Mouse (Mus musculus) gonadal fat pad, adult 2 months (tissue): ENCODE measurements around the gene Olfr1394. TPM values are rescaled to one million over a fixed set of nuclear protein-coding genes. Genes with fewer than 3 reads are reported as not detected.
"Not testable (repeated sequence)": the region's sequence is repeated elsewhere in the genome, so short reads cannot be mapped to it uniquely, and the experiment has no call there.

ENCODE experiments used
- DNase-seq: peaks from one replicate; pipeline ENCODE4 v3.0.0-alpha.2; 2012; ENCODE audit warnings: low read depth
- polyA plus RNA-seq: library from polyadenylated mRNA; depleted of rRNA; stranded (reverse); fragments of >200 nt; gene quantifications from 2 replicates; pipeline ENCODE4 v1.2.3, GENCODE M21; 2012; rRNA removed

The Olfr1394 gene
- polyA plus RNA-seq, 1 experiment: not detected

DNA sequence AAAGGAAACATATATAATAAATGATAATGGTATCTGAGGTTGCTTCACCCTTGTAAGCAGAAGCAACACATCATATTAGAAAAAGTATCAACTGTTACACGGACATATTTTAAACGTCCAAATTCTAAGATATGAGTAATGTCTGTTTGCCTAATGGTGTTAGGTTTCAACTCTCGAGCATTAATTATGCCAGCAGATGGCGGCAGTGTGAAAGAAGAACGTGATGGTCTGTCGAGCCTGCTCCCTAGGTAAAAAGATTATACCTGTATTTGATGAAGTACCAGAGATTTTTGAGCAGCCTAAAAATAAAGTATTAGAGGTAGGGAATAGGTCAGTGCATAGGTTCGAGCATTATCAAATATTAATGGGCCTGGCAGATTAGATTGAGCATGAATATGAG is 35.6 kb downstream of the Olfr1394 start:
- DNase-seq: no peak

DNA sequence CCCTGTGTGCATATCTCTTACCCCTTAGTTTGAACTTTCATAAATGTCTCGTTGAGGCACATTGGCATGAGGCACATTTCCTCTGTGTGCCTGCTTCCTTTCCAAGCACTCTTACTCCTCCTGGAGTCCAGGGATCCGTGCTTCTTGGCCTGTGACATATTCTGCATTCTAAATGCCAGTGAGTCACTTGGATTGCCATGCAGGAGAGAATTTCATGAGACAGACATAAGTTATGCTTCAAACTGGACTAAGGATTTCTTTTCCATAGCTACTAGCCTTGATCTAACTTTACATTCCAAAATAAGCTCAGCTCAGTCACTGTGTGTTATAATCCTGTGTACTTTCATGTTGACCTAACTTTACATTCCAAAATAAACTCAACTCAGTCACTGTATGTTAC is 36.9 kb downstream of the Olfr1394 start:
- DNase-seq: no peak

GRCm38 (mm10) chr11:49194771-49195170 is 40.6 kb downstream of the Olfr1394 start:
- DNase-seq: not testable (repeated sequence)

DNA sequence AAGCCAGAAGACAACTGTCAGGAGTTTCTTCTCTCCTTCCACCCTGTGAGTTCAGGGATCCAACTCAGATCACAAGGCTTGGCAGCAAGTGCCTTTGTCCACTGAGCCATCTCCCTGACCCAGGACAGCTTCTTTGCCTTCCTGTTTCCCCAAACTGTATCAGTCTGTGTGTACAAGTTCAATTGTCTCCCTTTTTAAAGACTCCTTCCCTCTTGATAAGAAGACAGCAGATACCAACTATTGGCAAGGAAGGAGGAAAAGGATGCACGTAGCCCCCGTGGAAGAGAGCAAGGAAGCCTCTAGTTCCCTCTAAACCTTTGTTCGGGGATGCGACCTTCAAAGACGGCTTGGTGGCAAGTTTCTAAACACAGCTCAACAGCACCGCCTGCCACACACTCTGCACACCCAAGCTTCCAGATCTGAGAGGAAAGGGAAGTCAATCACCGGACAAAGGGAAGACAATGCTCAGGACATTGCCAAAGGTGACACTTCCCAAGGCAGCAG is 41.7 kb downstream of the Olfr1394 start:
- no peak for DNase-seq

DNA sequence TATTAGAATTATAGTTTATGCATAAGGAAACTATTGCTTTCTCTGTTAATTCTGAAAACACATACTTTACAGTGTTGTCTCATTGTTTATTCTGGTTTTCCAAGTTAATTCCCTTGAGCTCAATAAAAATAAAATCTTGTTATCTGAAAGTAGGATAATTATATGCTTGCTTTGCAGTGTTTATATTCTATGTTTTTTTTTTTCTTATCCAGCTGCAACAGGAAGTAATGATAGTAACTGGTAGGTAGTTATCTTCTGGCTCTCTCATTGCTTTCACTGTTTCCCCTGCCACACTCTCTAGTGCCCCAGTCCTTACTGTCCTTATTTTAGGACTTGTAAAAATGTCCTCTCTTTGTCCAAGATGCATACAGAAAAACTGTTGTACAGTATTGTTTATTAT is 46.5 kb downstream of the Olfr1394 start:
- no peak for DNase-seq

DNA sequence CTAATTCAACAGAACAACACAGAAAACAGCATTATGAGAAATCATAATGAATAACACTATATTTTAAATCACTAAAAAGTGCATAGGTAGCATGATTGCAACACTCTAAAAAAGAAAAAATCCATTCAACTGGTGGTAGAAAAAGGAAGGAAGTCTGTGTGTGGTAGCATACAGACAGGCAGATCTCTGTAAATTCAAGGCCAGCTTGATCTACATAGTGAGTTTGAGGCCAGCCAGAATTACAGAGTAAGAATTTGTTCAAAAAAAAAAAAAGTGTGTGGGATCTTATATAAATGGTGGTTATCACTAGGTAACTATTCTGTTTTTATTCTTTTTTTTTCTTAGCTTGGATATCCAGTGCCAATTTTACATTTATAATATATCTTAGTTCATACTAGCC is 47.0 kb downstream of the Olfr1394 start:
- DNase-seq: no peak

- DNase-seq: no peak
These were observed 47.9 kb downstream of the Olfr1394 start for GRCm38 (mm10) chr11:49202071-49202470.

DNA sequence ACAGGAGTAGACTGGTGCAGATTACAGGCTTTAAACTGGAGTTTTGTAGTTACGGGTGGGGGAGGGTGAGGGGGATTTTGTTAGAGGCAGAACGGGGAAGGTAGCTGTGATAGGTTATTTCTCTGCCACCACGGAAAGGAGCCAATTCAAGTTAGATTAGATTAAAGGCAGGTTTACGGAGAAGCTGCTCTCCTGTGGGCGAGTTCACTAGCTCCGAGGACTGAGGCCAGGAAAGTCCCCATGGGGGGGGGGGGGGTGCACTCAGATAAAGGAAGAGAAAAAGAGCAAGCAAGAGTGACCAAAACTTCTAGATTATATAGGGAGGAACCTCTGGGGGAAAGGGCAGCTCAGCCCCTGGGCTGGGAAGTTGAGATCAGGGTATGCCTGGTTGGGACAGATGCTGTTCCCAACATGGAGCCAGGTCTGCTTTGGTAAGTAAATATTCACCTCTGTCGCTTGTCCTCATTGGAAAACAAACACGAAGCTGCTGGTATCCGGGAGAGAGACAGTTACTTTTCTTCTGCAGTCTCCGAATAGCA is 48.4 kb downstream of the Olfr1394 start:
- DNase-seq: no peak

DNA sequence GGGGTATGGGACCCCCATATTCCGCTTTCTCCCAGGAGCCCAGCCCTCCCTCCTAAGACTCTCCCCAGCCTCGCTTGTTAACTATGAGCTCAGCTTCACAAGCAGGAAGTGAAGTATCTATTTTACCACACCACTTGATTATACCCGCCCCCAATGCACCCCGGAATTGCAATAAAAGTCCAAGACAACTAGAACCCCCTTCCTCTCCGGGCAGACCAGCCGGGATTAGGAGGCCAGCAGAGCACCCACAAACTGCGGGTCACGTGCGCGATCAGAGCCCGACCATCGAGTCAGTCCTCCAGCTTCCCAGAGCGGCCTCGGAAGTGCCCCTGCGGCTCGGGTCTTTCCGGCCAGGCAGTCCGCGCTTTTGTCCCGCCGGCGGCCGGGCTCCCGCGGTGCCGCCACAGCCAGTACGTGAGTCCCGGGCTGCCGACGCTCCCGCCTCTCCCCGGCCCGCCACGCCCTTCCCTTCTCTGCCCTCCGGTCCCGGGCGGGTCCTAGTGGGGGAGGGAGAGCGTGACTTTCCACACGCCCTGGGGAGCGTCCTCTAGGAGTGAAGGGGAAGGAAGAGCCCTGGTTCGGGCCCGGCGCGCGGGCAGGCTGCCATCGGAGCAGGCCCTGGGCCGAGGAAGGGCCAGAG is 49.1 kb downstream of the Olfr1394 start, which contains the start of gene Zfp62:
Gene Zfp62 (plus strand): TSS at position 164 of the 640 bp plus-strand sequence.
- no peak for DNase-seq

DNA sequence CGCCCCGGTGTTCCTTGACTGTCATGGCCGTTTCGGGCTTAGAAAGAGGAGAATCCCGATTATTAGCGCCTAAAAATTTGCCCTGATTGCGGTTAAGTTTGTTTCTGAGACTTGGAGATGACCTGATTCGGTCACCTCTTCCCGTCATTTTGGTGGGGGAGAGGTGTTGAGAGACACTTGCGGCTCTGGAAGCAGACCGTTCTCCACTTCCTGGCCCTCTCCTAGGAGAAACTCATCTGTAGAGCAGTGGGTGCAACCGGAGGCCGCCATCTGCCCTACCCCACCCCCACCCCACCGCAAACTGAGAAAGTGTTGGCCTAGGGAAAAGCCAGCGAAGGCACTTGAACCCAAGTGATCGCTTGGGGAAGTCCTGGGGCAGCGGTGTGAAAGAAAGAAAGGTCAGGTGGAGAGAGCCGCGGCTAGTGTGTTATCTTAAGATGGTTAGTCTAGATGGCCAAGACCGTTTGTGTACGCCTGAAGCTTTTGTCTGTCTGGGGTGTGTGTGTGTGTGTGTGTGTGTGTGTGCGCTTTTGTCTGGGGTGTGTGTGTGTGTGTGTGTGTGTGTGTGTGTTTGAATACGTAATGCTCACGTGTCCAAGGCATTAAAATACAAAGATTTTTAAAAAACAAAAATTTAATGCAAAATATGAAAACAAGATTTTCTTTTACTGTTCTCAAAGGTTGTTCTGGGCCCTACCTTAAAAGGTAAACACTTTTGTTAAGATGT is 49.8 kb downstream of the Olfr1394 start:
- DNase-seq: no peak

GRCm38 (mm10) chr11:49205080-49205590 is 51.0 kb downstream of the Olfr1394 start:
- DNase-seq: no peak

GRCm38 (mm10) chr11:49207495-49207894 is 53.3 kb downstream of the Olfr1394 start:
- DNase-seq: no peak

Other genes with a start within 250 kb of the Olfr1394 start
- 8.1 and 9.9 TPM in 2 replicates for gene Psme2b, start 208.2 kb upstream of the Olfr1394 start, polyA plus RNA-seq
- gene Olfr56, start 175.5 kb upstream of the Olfr1394 start, polyA plus RNA-seq: 0.49 and 0.63 TPM in 2 replicates
- gene 9930111J21Rik1, start 175.0 kb upstream of the Olfr1394 start, polyA plus RNA-seq: 1.8 and 4.0 TPM in 2 replicates
- 0.03 and 0.12 TPM in 2 replicates for gene Gm12185, start 162.2 kb upstream of the Olfr1394 start, polyA plus RNA-seq
- 1.3 and 2.6 TPM in 2 replicates for gene Tgtp1, start 160.2 kb upstream of the Olfr1394 start, polyA plus RNA-seq
- 1.9 and 2.1 TPM in 2 replicates for gene 9930111J21Rik2, start 103.1 kb upstream of the Olfr1394 start, polyA plus RNA-seq
- gene Tgtp2, start 90.2 kb upstream of the Olfr1394 start, polyA plus RNA-seq: 3.8 and 6.6 TPM in 2 replicates
- 3.7 and 4.8 TPM in 2 replicates for gene Ifi47, start 77.8 kb upstream of the Olfr1394 start, polyA plus RNA-seq
- gene Olfr1396, start 39.5 kb upstream of the Olfr1394 start, polyA plus RNA-seq: 0.27 and 0.38 TPM in 2 replicates
- gene Olfr1395, start 12.1 kb upstream of the Olfr1394 start, polyA plus RNA-seq: 0.12 TPM in 1 of 2 replicates, not detected in the other
- 14.9 and 19.2 TPM in 2 replicates for gene Btnl9, start 32.8 kb downstream of the Olfr1394 start, polyA plus RNA-seq
- 3.0 and 3.4 TPM in 2 replicates for gene Zfp62, start 48.9 kb downstream of the Olfr1394 start, polyA plus RNA-seq
- gene Mgat1, start 89.8 kb downstream of the Olfr1394 start, polyA plus RNA-seq: 113 and 126 TPM in 2 replicates
- gene Olfr1393, start 123.9 kb downstream of the Olfr1394 start, polyA plus RNA-seq: 0.09 and 0.11 TPM in 2 replicates
- gene Olfr1392, start 130.9 kb downstream of the Olfr1394 start, polyA plus RNA-seq: 0.04 and 0.05 TPM in 2 replicates
- not detected in 2 replicates for gene Olfr10, start 150.4 kb downstream of the Olfr1394 start, polyA plus RNA-seq
- gene Olfr1391, start 168.4 kb downstream of the Olfr1394 start, polyA plus RNA-seq: not detected in 2 replicates
- gene Olfr1390, start 180.8 kb downstream of the Olfr1394 start, polyA plus RNA-seq: not detected in 2 replicates